Mouse (Mus musculus) liver, postnatal 0 days (tissue): Measurements from ENCODE around the gene Olfr558.

Experiments
- CTCF ChIP-seq: sonication (generic); IDR thresholded peaks from 2 replicates; pipeline ENCODE4 v1.5.1; 2016; ENCODE audit warnings: antibody characterized with exemption, low read depth
- EP300 ChIP-seq: IDR thresholded peaks from 2 replicates; pipeline ENCODE4 v1.6.1; 2016; ENCODE audit warnings: antibody characterized with exemption, low read depth, mild to moderate bottlenecking

DNA sequence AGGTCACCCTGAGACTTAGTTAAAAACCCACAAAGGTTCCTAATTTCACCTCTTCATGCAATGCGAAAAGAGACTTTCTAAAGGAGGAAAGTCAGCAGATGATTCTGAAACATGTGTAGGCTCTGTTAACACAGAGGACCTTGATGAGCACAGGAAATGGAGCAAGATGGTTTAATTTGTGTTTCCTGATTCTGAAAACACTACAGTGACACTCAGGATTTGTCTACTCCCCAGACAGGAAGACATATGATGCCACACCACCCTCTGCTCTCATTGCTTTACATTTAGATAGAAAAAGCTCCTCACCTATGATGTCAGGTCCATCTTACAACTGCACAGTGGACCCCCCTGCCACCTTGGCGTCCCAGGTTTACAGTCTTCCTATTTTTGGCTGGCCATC, 25.8 kb upstream of the Olfr558 start:
- TF ChIP-seq CTCF (no peak), EP300 (no peak)
